Mouse (Mus musculus): Measurements from ENCODE around the gene Pnn. TPM values are rescaled to one million over a fixed set of nuclear protein-coding genes. Genes with fewer than 3 reads are reported as not detected.

Gene Pnn
- polyA plus RNA-seq, 1 experiment from 2014 or later = 49.7 TPM

GRCm38 (mm10) chr12:59086171-59086570 lies 19.5 kb downstream of the Pnn start:
- Histone ChIP-seq H3K4me1 (ENCODE audit: control insufficient read depth, insufficient read depth, low read length) (no peaks in the 10 kb centered on the region), H3K27me3 (replicated peaks; ENCODE audit: control insufficient read depth, insufficient read depth, low read length) (no peaks in the 10 kb centered on the region), H3K27ac (ENCODE audit: low read depth, low read length) (no peak overlapping the region), H3K4me2 (ENCODE audit: low read length) (no peak overlapping the region), H3K9ac (ENCODE audit: low read length) (no peak overlapping the region), H3K4me3 (ENCODE audit: low read depth, low read length) (no peak overlapping the region), H3K36me3 (ENCODE audit: control insufficient read depth, insufficient read depth, low read length) (no peaks in the 10 kb centered on the region), H3K9me3 (replicated peaks; ENCODE audit: control insufficient read depth, low read length) (no peaks in the 10 kb centered on the region)
- DNase-seq (ENCODE audit: low spot score) = no peak
- WGBS = 74% methylated on average over 5 of the region's 5 CpGs
- ATAC-seq = no peak

GRCm38 (mm10) chr12:59093543-59093942 lies 26.9 kb downstream of the Pnn start:
- H3K27me3 ChIP-seq (replicated peaks; ENCODE audit: control insufficient read depth, insufficient read depth, low read length) = no peaks in the 10 kb centered on the region
- no peak overlapping the region for H3K9ac ChIP-seq (ENCODE audit: low read length)
- H3K4me1 ChIP-seq (ENCODE audit: control insufficient read depth, insufficient read depth, low read length) = no peaks in the 10 kb centered on the region
- no peaks in the 10 kb centered on the region for H3K9me3 ChIP-seq (replicated peaks; ENCODE audit: control insufficient read depth, low read length)
- H3K36me3 ChIP-seq (ENCODE audit: control insufficient read depth, insufficient read depth, low read length) = no peaks in the 10 kb centered on the region
- no peak overlapping the region for H3K27ac ChIP-seq (ENCODE audit: low read depth, low read length)
- no peak overlapping the region for H3K4me3 ChIP-seq (ENCODE audit: low read depth, low read length)
- H3K4me2 ChIP-seq (ENCODE audit: low read length) = no peak overlapping the region
- DNase-seq (ENCODE audit: low spot score) (no peak), ATAC-seq (no peak)
- WGBS = 63% methylated on average over 2 of the region's 2 CpGs

- no peaks in the 10 kb centered on the region for H3K9me3 ChIP-seq (replicated peaks; ENCODE audit: control insufficient read depth, low read length)
- no peak for ATAC-seq
- no peak within 1 kb of the TSS for H3K4me2 ChIP-seq (ENCODE audit: low read length)
- H3K27me3 ChIP-seq (replicated peaks; ENCODE audit: control insufficient read depth, insufficient read depth, low read length) = no peaks in the 10 kb centered on the region
- no peaks in the 10 kb centered on the region for H3K4me1 ChIP-seq (ENCODE audit: control insufficient read depth, insufficient read depth, low read length)
- no peaks in the 10 kb centered on the region for H3K36me3 ChIP-seq (ENCODE audit: control insufficient read depth, insufficient read depth, low read length)
- H3K4me3 ChIP-seq (ENCODE audit: low read depth, low read length) = no peak within 1 kb of the TSS
- no peak within 1 kb of the TSS for H3K27ac ChIP-seq (ENCODE audit: low read depth, low read length)
- 87% methylated on average over 19 of the region's 19 CpGs for WGBS
- DNase-seq (ENCODE audit: low spot score) = no peak
- no peak within 1 kb of the TSS for H3K9ac ChIP-seq (ENCODE audit: low read length)
Observed at GRCm38 (mm10) chr12:59095104-59096025, 28.7 kb downstream of the Pnn start, which contains the start of gene Mia2. Gene Mia2 (plus strand): TSS chr12:59095799.

GRCm38 (mm10) chr12:59104771-59105170 lies 38.1 kb downstream of the Pnn start:
- Histone ChIP-seq H3K4me1 (ENCODE audit: control insufficient read depth, insufficient read depth, low read length) (no peaks in the 10 kb centered on the region), H3K27me3 (replicated peaks; ENCODE audit: control insufficient read depth, insufficient read depth, low read length) (no peaks in the 10 kb centered on the region), H3K9ac (ENCODE audit: low read length) (no peak overlapping the region), H3K9me3 (replicated peaks; ENCODE audit: control insufficient read depth, low read length) (no peaks in the 10 kb centered on the region), H3K27ac (ENCODE audit: low read depth, low read length) (no peak overlapping the region), H3K36me3 (ENCODE audit: control insufficient read depth, insufficient read depth, low read length) (no peaks in the 10 kb centered on the region), H3K4me2 (ENCODE audit: low read length) (no peak overlapping the region), H3K4me3 (ENCODE audit: low read depth, low read length) (no peak overlapping the region)
- no peak for ATAC-seq
- 76% methylated on average over 5 of the region's 5 CpGs for WGBS
- no peak for DNase-seq (ENCODE audit: low spot score)

- Histone ChIP-seq H3K9ac (ENCODE audit: low read length) (no peak overlapping the region), H3K36me3 (ENCODE audit: control insufficient read depth, insufficient read depth, low read length) (no peaks in the 10 kb centered on the region), H3K4me2 (ENCODE audit: low read length) (no peak overlapping the region), H3K4me1 (ENCODE audit: control insufficient read depth, insufficient read depth, low read length) (no peaks in the 10 kb centered on the region), H3K27me3 (replicated peaks; ENCODE audit: control insufficient read depth, insufficient read depth, low read length) (no peaks in the 10 kb centered on the region), H3K27ac (ENCODE audit: low read depth, low read length) (no peak overlapping the region), H3K4me3 (ENCODE audit: low read depth, low read length) (no peak overlapping the region), H3K9me3 (replicated peaks; ENCODE audit: control insufficient read depth, low read length) (no peaks in the 10 kb centered on the region)
- DNase-seq (ENCODE audit: low spot score) = no peak
- no peak for ATAC-seq
- WGBS = 94% methylated on average over 6 of the region's 6 CpGs
Observed at GRCm38 (mm10) chr12:59105914-59106313, 39.2 kb downstream of the Pnn start.

GRCm38 (mm10) chr12:59106491-59106890 lies 39.8 kb downstream of the Pnn start:
- no peaks in the 10 kb centered on the region for H3K36me3 ChIP-seq (ENCODE audit: control insufficient read depth, insufficient read depth, low read length)
- DNase-seq (ENCODE audit: low spot score) (no peak), ATAC-seq (no peak)
- H3K4me1 ChIP-seq (ENCODE audit: control insufficient read depth, insufficient read depth, low read length) = no peaks in the 10 kb centered on the region
- H3K9ac ChIP-seq (ENCODE audit: low read length) = no peak overlapping the region
- no peak overlapping the region for H3K4me2 ChIP-seq (ENCODE audit: low read length)
- WGBS = 66% methylated on average over 5 of the region's 5 CpGs
- H3K27ac ChIP-seq (ENCODE audit: low read depth, low read length) = no peak overlapping the region
- H3K27me3 ChIP-seq (replicated peaks; ENCODE audit: control insufficient read depth, insufficient read depth, low read length) = no peaks in the 10 kb centered on the region
- H3K9me3 ChIP-seq (replicated peaks; ENCODE audit: control insufficient read depth, low read length) = no peaks in the 10 kb centered on the region
- no peak overlapping the region for H3K4me3 ChIP-seq (ENCODE audit: low read depth, low read length)

- DNase-seq (ENCODE audit: low spot score) = no peak
- H3K4me1 ChIP-seq (ENCODE audit: control insufficient read depth, insufficient read depth, low read length) = no peaks in the 10 kb centered on the region
- no peak overlapping the region for H3K4me2 ChIP-seq (ENCODE audit: low read length)
- no peaks in the 10 kb centered on the region for H3K9me3 ChIP-seq (replicated peaks; ENCODE audit: control insufficient read depth, low read length)
- H3K27me3 ChIP-seq (replicated peaks; ENCODE audit: control insufficient read depth, insufficient read depth, low read length) = no peaks in the 10 kb centered on the region
- H3K4me3 ChIP-seq (ENCODE audit: low read depth, low read length) = no peak overlapping the region
- ATAC-seq = no peak
- 91% methylated on average over 4 of the region's 4 CpGs for WGBS
- H3K36me3 ChIP-seq (ENCODE audit: control insufficient read depth, insufficient read depth, low read length) = no peaks in the 10 kb centered on the region
- no peak overlapping the region for H3K27ac ChIP-seq (ENCODE audit: low read depth, low read length)
- no peak overlapping the region for H3K9ac ChIP-seq (ENCODE audit: low read length)
Observed at GRCm38 (mm10) chr12:59107926-59108325, 41.2 kb downstream of the Pnn start.

- no peaks in the 10 kb centered on the region for H3K36me3 ChIP-seq (ENCODE audit: control insufficient read depth, insufficient read depth, low read length)
- H3K4me2 ChIP-seq (ENCODE audit: low read length) = no peak overlapping the region
- H3K4me1 ChIP-seq (ENCODE audit: control insufficient read depth, insufficient read depth, low read length) = no peaks in the 10 kb centered on the region
- peak; percentile 35 for DNase-seq (ENCODE audit: low spot score)
- no peaks in the 10 kb centered on the region for H3K27me3 ChIP-seq (replicated peaks; ENCODE audit: control insufficient read depth, insufficient read depth, low read length)
- 91% methylated on average over 3 of the region's 3 CpGs for WGBS
- no peak overlapping the region for H3K4me3 ChIP-seq (ENCODE audit: low read depth, low read length)
- H3K9me3 ChIP-seq (replicated peaks; ENCODE audit: control insufficient read depth, low read length) = no peaks in the 10 kb centered on the region
- no peak overlapping the region for H3K27ac ChIP-seq (ENCODE audit: low read depth, low read length)
- no peak for ATAC-seq
- H3K9ac ChIP-seq (ENCODE audit: low read length) = no peak overlapping the region
Observed at GRCm38 (mm10) chr12:59117184-59117583, 50.5 kb downstream of the Pnn start.

All from forebrain, embryonic 14.5 days (tissue).